Mouse (Mus musculus) olfactory bulb, adult 2 months (tissue): ENCODE results near the gene Phldb2.

Source experiments
- CTCF ChIP-seq: fragments of 200-500 bp; IDR thresholded peaks from 2 replicates; pipeline ENCODE4 v1.5.1; 2012; ENCODE audit warnings: low read depth, mild to moderate bottlenecking, low read length, moderate library complexity; ENCODE audit not compliant: insufficient read depth
- POLR2A ChIP-seq: fragments of 200-500 bp; IDR thresholded peaks from 2 replicates; pipeline ENCODE4 v1.6.1; 2012; ENCODE audit warnings: mild to moderate bottlenecking, low read depth, low read length, moderate library complexity; ENCODE audit not compliant: insufficient read depth

DNA sequence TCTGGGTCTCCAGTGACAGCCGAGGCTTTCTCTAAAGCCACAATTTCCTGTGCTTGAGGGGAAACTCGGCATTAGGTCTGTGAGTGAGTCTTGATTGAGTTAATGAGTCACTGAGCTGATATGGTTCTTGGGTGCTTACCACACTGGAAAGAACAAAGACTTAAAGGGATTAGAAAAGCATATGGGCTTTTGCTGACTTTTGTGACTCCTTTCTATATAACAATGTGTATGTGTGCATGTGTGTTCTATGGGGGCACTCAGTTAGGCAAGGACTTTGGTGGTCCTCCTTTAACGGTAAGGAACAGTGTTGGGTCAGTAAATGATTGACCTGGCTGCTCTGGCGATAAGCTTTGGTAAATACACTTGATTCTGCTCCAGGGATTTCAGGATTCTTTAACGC is 897 bp downstream of the Phldb2 start:
- TF ChIP-seq CTCF (no peak), POLR2A (no peak)
